Mouse (Mus musculus): ENCODE data around the gene Aldh6a1. TPM values are rescaled to one million over a fixed set of nuclear protein-coding genes. Genes with fewer than 3 reads are reported as not detected.
A peak's percentile ranks its signal among the peaks of the same experiment; 100 is the strongest.

Aldh6a1 gene
- polyA plus RNA-seq, 1 experiment from 2014 or later, result 32.9 TPM

GRCm38 (mm10) chr12:84450351-84450717, 470 bp downstream of the Aldh6a1 start:
- H3K36me3 ChIP-seq, result no peaks in the 10 kb centered on the region
- peak overlapping the region; percentile 77 for H3K9ac ChIP-seq
- H3K27me3 ChIP-seq, result peaks cover 23% of the 10 kb centered on the region
- H3K4me3 ChIP-seq, result peak overlapping the region; percentile 80
- peak overlapping the region; percentile 82 for H3K27ac ChIP-seq
- 0% methylated on average over 6 of the region's 6 CpGs for WGBS
- H3K9me3 ChIP-seq, result no peaks in the 10 kb centered on the region
- peaks cover 23% of the 10 kb centered on the region for H3K4me1 ChIP-seq (replicated peaks)
- H3K4me2 ChIP-seq, result peak overlapping the region; percentile 98
- ATAC-seq (ENCODE audit: low FRiP score), result no peak

- Histone ChIP-seq H3K9ac (0 out of 2 replicates have a peak overlapping the region, but pooled peaks have one; percentile 77), H3K4me2 (peak overlapping the region; percentile 98), H3K4me3 (peak overlapping the region; percentile 80), H3K27me3 (peaks cover 23% of the 10 kb centered on the region), H3K4me1 (replicated peaks) (peaks cover 23% of the 10 kb centered on the region), H3K9me3 (no peaks in the 10 kb centered on the region), H3K36me3 (no peaks in the 10 kb centered on the region), H3K27ac (no peak overlapping the region)
- 51% methylated on average over 10 of the region's 10 CpGs for WGBS
- ATAC-seq (ENCODE audit: low FRiP score), result no peak
These were observed 917 bp downstream of the Aldh6a1 start for GRCm38 (mm10) chr12:84449887-84450286.

GRCm38 (mm10) chr12:84448181-84448580, 2.6 kb downstream of the Aldh6a1 start:
- H3K9me3 ChIP-seq, result no peaks in the 10 kb centered on the region
- peaks cover 23% of the 10 kb centered on the region for H3K27me3 ChIP-seq
- H3K4me1 ChIP-seq (replicated peaks), result peaks cover 23% of the 10 kb centered on the region
- 86% methylated on average over 6 of the region's 6 CpGs for WGBS
- H3K4me3 ChIP-seq, result no peak overlapping the region
- H3K4me2 ChIP-seq, result no peak overlapping the region
- H3K27ac ChIP-seq, result no peak overlapping the region
- no peak for ATAC-seq (ENCODE audit: low FRiP score)
- no peaks in the 10 kb centered on the region for H3K36me3 ChIP-seq
- no peak overlapping the region for H3K9ac ChIP-seq

DNA sequence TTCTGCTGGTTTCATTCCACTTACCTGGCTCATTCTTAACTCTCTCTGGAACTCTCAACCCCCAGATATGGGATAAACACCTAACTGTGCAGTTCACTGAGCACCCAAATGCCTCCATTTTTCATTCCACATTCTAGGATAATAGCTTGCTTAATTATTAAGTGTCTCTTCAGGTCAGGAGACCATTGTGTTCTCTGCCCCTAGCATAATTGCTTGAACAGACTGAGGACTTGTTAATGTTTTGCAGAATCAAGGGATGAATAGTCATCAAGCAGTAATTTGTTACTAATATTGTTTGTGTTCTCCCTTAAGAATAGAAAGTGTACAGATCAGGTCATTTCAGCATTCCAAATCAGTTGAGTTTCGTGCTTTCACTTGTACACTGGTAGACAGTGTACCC, 3.4 kb downstream of the Aldh6a1 start:
- Histone ChIP-seq H3K4me3 (no peak overlapping the region), H3K9me3 (no peaks in the 10 kb centered on the region), H3K4me2 (no peak overlapping the region), H3K36me3 (no peaks in the 10 kb centered on the region), H3K4me1 (replicated peaks) (peaks cover 15% of the 10 kb centered on the region), H3K27ac (no peak overlapping the region), H3K9ac (no peak overlapping the region), H3K27me3 (peaks cover 23% of the 10 kb centered on the region)
- no peak for ATAC-seq (ENCODE audit: low FRiP score)
- 74% methylated on average over 1 of the region's 1 CpGs for WGBS

- 0 out of 2 replicates have a peak, but pooled peaks cover 12% of the 10 kb centered on the region for H3K27me3 ChIP-seq
- H3K4me2 ChIP-seq, result no peak overlapping the region
- no peaks in the 10 kb centered on the region for H3K4me1 ChIP-seq (replicated peaks)
- no peak for ATAC-seq (ENCODE audit: low FRiP score)
- 77% methylated on average over 4 of the region's 4 CpGs for WGBS
- H3K9ac ChIP-seq, result no peak overlapping the region
- H3K27ac ChIP-seq, result no peak overlapping the region
- no peaks in the 10 kb centered on the region for H3K9me3 ChIP-seq
- H3K4me3 ChIP-seq, result no peak overlapping the region
- peaks cover 7% of the 10 kb centered on the region for H3K36me3 ChIP-seq
These were observed 8.3 kb downstream of the Aldh6a1 start for GRCm38 (mm10) chr12:84442526-84442925.

GRCm38 (mm10) chr12:84438697-84439096, 12.1 kb downstream of the Aldh6a1 start:
- peaks cover 26% of the 10 kb centered on the region for H3K36me3 ChIP-seq
- H3K9ac ChIP-seq, result no peak overlapping the region
- H3K4me2 ChIP-seq, result no peak overlapping the region
- no peaks in the 10 kb centered on the region for H3K27me3 ChIP-seq
- no peak overlapping the region for H3K4me3 ChIP-seq
- H3K27ac ChIP-seq, result no peak overlapping the region
- no peaks in the 10 kb centered on the region for H3K9me3 ChIP-seq
- no peak for ATAC-seq (ENCODE audit: low FRiP score)
- H3K4me1 ChIP-seq (replicated peaks), result no peaks in the 10 kb centered on the region
- WGBS, result 83% methylated on average over 2 of the region's 2 CpGs

DNA sequence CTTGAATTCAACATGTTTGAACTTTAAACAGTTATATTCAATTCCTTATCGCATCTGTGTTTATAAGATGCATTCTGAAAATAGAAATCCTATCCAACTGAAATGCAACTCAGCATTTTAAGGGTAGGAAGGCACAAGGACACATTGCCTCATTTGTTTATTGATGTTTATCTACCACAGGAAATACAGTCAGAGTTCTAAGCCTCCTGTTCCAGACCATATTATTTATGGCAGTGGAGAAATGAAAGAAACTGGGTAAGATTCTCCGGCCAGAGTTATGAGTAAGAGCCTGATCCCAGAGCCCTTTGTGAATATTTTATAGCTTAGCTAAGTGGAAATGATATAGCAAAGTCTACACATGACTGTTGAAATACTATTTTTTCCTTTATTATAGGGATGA, 21.0 kb downstream of the Aldh6a1 start:
- Histone ChIP-seq H3K27me3 (no peaks in the 10 kb centered on the region), H3K27ac (no peak overlapping the region), H3K4me2 (no peak overlapping the region), H3K9me3 (no peaks in the 10 kb centered on the region), H3K4me3 (no peak overlapping the region), H3K9ac (no peak overlapping the region), H3K4me1 (replicated peaks) (no peaks in the 10 kb centered on the region), H3K36me3 (peaks cover 36% of the 10 kb centered on the region)
- 96% methylated on average over 2 of the region's 2 CpGs for WGBS
- no peak for ATAC-seq (ENCODE audit: low FRiP score)

DNA sequence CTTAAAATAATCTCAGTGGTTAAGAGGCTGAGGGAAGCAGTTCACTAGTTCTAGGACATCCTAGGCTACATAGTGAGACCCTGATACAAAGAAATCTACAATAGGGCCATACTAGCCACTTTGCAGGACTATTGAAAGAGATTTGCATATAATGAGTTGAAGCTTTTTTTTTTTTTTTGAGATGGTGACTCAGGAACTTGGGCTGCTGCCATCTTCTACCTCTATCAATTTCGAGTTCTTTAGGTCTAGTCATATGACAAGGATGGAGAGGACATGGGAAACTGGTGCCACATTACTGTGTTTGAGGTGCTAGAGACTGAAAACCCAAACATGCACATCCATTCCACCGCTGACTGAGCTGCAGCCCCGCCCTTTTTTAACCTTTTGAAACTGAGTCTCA, 26.8 kb downstream of the Aldh6a1 start:
- Histone ChIP-seq H3K36me3 (no peaks in the 10 kb centered on the region), H3K4me1 (replicated peaks) (no peaks in the 10 kb centered on the region), H3K27me3 (0 out of 2 replicates have a peak, but pooled peaks cover 2% of the 10 kb centered on the region), H3K9ac (no peak overlapping the region), H3K4me2 (no peak overlapping the region), H3K9me3 (no peaks in the 10 kb centered on the region), H3K4me3 (no peak overlapping the region), H3K27ac (no peak overlapping the region)
- 63% methylated on average over 3 of the region's 3 CpGs for WGBS
- no peak for ATAC-seq (ENCODE audit: low FRiP score)

GRCm38 (mm10) chr12:84417605-84417922, 33.2 kb downstream of the Aldh6a1 start:
- Histone ChIP-seq H3K9ac (peak overlapping the region; percentile 76), H3K4me3 (peak overlapping the region; percentile 52), H3K27ac (peak overlapping the region; percentile 78), H3K27me3 (0 out of 2 replicates have a peak, but pooled peaks cover under 1% of the 10 kb centered on the region), H3K4me1 (replicated peaks) (peaks cover 9% of the 10 kb centered on the region), H3K36me3 (no peaks in the 10 kb centered on the region; the same call in 1 of the 2 replicates), H3K9me3 (no peaks in the 10 kb centered on the region), H3K4me2 (peak overlapping the region; percentile 78)
- whole genome bisulfite sequencing, result 40% methylated on average over 18 of the region's 18 CpGs
- ATAC-seq (ENCODE audit: low FRiP score), result no peak

DNA sequence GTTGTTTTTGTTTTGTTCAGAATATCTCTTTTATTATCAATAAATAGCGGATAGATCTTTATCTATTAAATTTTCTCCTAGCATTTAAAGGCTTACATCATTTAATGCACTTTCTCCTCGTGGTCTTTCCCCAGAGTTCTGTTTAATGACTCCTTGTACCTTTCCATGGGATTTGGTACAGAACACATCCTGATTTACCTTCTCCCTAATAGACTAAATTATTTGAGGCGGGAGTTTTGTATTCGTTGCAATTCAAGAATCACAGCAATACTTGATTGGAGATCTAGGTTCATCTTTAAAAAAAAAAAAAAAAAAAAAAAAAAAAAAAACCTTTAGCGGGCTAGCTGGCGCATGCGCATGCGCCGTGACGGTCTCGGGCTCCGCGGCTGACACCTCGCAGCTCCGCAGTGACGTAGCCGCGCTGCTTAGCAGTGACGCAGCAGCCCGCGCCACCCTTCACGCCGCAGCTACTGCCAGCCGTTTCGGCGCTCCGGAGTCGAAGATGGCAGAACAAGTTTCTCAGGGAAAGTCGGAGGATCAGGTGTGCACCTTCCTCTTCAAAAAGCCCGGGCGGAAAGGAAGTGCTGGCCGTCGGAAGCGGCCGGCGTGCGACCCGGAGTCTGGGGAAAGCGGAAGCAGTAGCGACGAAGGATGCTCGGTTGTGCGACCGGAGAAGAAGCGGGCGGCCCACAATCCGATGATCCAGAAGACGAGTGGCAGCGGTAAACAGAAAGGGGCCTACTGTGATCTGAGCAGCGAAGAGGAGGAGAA, 33.8 kb downstream of the Aldh6a1 start, which contains the start of gene Rnf113a2:
TSS of gene Rnf113a2 (plus strand) at position 363 of the 771 bp plus-strand sequence.
- H3K9ac ChIP-seq, result peak within 1 kb of the TSS; percentile 76
- peak within 1 kb of the TSS; percentile 78 for H3K4me2 ChIP-seq
- no peaks in the 10 kb centered on the region; the same call in 1 of the 2 replicates for H3K36me3 ChIP-seq
- H3K4me1 ChIP-seq (replicated peaks), result peaks cover 9% of the 10 kb centered on the region
- WGBS, result 3% methylated on average over 50 of the region's 50 CpGs
- H3K9me3 ChIP-seq, result no peaks in the 10 kb centered on the region
- no peaks in the 10 kb centered on the region for H3K27me3 ChIP-seq
- peak; percentile 90 for ATAC-seq (ENCODE audit: low FRiP score)
- peak within 1 kb of the TSS; percentile 52 for H3K4me3 ChIP-seq
- peak within 1 kb of the TSS; percentile 78 for H3K27ac ChIP-seq

- H3K4me2 ChIP-seq, result peak within 1 kb of the TSS; percentile 74
- H3K9me3 ChIP-seq, result no peaks in the 10 kb centered on the region
- no peaks in the 10 kb centered on the region for H3K36me3 ChIP-seq
- H3K9ac ChIP-seq, result peak within 1 kb of the TSS; percentile 87
- peak; percentile 93 for ATAC-seq (ENCODE audit: low FRiP score)
- H3K4me1 ChIP-seq (replicated peaks), result peaks cover 11% of the 10 kb centered on the region
- peak within 1 kb of the TSS; percentile 94 for H3K27ac ChIP-seq
- peak within 1 kb of the TSS; percentile 72 for H3K4me3 ChIP-seq
- 1% methylated on average over 57 of the region's 63 CpGs for WGBS
- 0 out of 2 replicates have a peak, but pooled peaks cover 4% of the 10 kb centered on the region for H3K27me3 ChIP-seq
These were observed 41.8 kb downstream of the Aldh6a1 start, which contains the start of the genes Entpd5 and Bbof1 for GRCm38 (mm10) chr12:84408819-84409507. TSS of gene Entpd5 (minus strand) at chr12:84409029. TSS of gene Bbof1 (plus strand) at chr12:84409071.

Measured in hindbrain, embryonic 13.5 days (tissue).